Mouse (Mus musculus): ENCODE data around the gene Krt20.

DNA sequence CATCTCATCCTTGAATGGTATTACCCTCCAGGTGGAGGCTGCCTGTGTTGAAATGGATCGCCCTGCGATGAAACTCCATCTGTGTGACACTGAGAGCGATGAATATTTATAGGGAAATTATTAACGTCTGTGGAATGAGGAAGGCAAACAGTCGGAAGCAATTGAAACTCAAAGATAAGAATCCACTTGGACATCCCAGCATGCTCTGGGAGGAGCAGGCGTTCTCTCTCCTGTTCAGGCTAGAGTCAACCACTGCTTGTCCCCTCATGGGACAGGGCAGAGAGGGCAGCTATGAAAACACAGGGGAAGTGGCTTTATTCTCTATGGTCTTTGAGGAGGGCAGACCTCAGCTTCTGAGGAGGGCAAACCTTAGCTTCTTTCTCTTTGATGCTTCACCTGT lies 35.5 kb upstream of the Krt20 start:
- TF ChIP-seq CTCF (IDR thresholded peaks at IDR 0.05; ENCODE audit: control insufficient read depth, insufficient read depth, low read length) (no peak), POLR2A (IDR thresholded peaks at IDR 0.05; ENCODE audit: borderline replicate concordance, control insufficient read depth, low read depth, low read length) (no peak)

All from bone marrow, adult 2 months (tissue).